29 mouse cellular contexts compared by ENCODE assay signal in the genomic region with DNA sequence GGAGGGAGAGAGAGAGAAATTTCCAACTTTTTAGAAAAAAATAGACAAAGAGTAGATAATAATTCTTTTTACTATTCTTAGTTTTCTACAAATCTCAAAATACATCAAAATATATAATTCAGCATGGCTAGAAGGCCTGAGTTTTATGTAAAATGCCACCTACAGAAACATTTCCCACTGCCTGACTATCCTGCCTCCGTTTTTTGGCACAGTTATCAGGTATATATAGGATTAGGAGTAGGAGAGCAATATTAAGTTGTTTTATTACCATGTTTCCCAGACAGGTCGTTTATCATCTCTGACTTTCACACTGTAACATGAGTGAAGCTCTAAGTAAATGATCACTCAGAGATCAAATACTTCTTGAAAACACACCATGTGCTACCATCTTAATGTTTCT.
"Had no signal": no experiment of that assay in that cellular context is flagged by ENCODE, and none has a peak within 500 bp of the region (broad histone marks: within the 10 kb centered on the region; RNA-seq: fewer than 3 reads in every experiment).

No protein-coding gene starts in this region.

- H3K27ac ChIP-seq: limb, embryonic 10.5 days; limb, embryonic 12.5 days; limb, embryonic 13.5 days; limb, embryonic 15.5 days; liver, embryonic 12.5 days; liver, embryonic 13.5 days; liver, embryonic 14.5 days; liver, embryonic 15.5 days; lung, embryonic 15.5 days; macrophage; midbrain, embryonic 10.5 days; midbrain, embryonic 12.5 days; midbrain, embryonic 13.5 days; midbrain, embryonic 15.5 days had no signal

- H3K4me3 ChIP-seq: limb, embryonic 10.5 days; limb, embryonic 12.5 days; limb, embryonic 13.5 days; limb, embryonic 15.5 days; liver, embryonic 12.5 days; liver, embryonic 13.5 days; liver, embryonic 15.5 days; lung, embryonic 15.5 days; megakaryocyte, embryonic 14.5 days; midbrain, embryonic 10.5 days; midbrain, embryonic 12.5 days; midbrain, embryonic 13.5 days; midbrain, embryonic 15.5 days; myocyte had no signal

- ATAC-seq: liver, embryonic 12.5 days; liver, postnatal 0 days; lung, postnatal 0 days; midbrain, embryonic 13.5 days; midbrain, embryonic 15.5 days; midbrain, embryonic 16.5 days had no signal

- DNase-seq: left cerebral cortex, postnatal 4 days; liver; liver, embryonic 13.5 days; liver, postnatal 0 days; lung, adult 18-20 months; lung, adult 2 months; lung, embryonic 14.5 days; lung, postnatal 10 days; lung, postnatal 14 days; lung, postnatal 36 days; lung, postnatal 4 days; midbrain, embryonic 14.5 days had no signal
